Mouse (Mus musculus) embryonic fibroblast, embryonic 13.5 days (primary cell): ENCODE data around the gene Cst12.

Source experiments
- CTCF ChIP-seq: IDR thresholded peaks from 2 replicates; pipeline ENCODE4 v1.5.1; 2011; ENCODE audit warnings: mild to moderate bottlenecking, control low read depth, low read length, moderate library complexity, borderline replicate concordance; ENCODE audit not compliant: insufficient read depth
- POLR2A ChIP-seq: IDR thresholded peaks from 2 replicates; pipeline ENCODE4 v1.6.1; 2011; ENCODE audit warnings: low read depth, mild to moderate bottlenecking, control low read depth, low read length, moderate library complexity

GRCm38 (mm10) chr2:148806696-148807095 lies 17.5 kb downstream of the Cst12 start:
- TF ChIP-seq CTCF (no peak), POLR2A (no peak)
